20 mouse cellular contexts compared by ENCODE assay signal in the genomic region with DNA sequence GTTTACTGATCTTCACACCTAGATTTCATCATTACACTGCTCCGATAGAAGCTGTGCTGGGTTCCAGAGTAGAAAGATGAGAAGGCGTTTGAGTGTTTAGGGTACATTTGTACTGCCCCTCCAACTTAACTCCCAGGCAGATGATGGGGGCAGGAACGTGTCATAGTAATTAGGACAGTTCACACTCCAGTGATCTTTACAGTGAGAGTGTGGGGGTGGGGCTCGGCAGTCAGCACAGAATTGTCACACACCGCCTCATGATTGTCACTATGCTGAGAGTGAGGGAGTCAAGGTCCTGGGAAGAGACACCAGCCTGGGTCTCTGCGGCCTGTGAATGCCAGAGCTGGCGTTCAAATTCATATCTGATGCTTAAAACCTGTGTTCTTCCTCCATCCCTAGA.
"Had no signal": no experiment of that assay in that cellular context is flagged by ENCODE, and none has a peak within 500 bp of the region (broad histone marks: within the 10 kb centered on the region; RNA-seq: fewer than 3 reads in every experiment).

No protein-coding gene starts in this region.

- H3K4me3 ChIP-seq: intestine, embryonic 15.5 days; left cerebral cortex, adult 2 months; limb, embryonic 12.5 days; limb, embryonic 15.5 days; midbrain, embryonic 12.5 days; midbrain, embryonic 15.5 days; stomach, embryonic 15.5 days had no signal

- H3K4me1 ChIP-seq: intestine, embryonic 15.5 days; limb, embryonic 12.5 days; limb, embryonic 15.5 days; midbrain, embryonic 15.5 days; stomach, embryonic 15.5 days had no signal

- H3K4me2 ChIP-seq: intestine, embryonic 15.5 days; limb, embryonic 12.5 days; limb, embryonic 15.5 days; liver, embryonic 11.5 days; lung, embryonic 14.5 days; midbrain, embryonic 12.5 days; midbrain, embryonic 15.5 days; stomach, embryonic 15.5 days had no signal

- DNase-seq: kidney, adult 11 months; kidney, postnatal 25 days; layer of hippocampus, postnatal 36 days; liver, postnatal 0 days; lung, embryonic 14.5 days; right cerebral cortex, postnatal 25 days; spleen, adult 18-20 months; thymus, postnatal 25 days had no signal

- H3K36me3 ChIP-seq: intestine, embryonic 15.5 days; limb, embryonic 12.5 days; limb, embryonic 15.5 days; midbrain, embryonic 12.5 days; midbrain, embryonic 15.5 days; stomach, embryonic 15.5 days had no signal

- H3K27ac ChIP-seq: intestine, embryonic 15.5 days; kidney, postnatal 0 days; left cerebral cortex, adult 2 months; limb, embryonic 12.5 days; limb, embryonic 15.5 days; liver, embryonic 14.5 days; macrophage; midbrain, embryonic 12.5 days; midbrain, embryonic 15.5 days; stomach, embryonic 15.5 days had no signal

- H3K9me3 ChIP-seq: intestine, embryonic 15.5 days; limb, embryonic 12.5 days; limb, embryonic 15.5 days; midbrain, embryonic 12.5 days; midbrain, embryonic 15.5 days; stomach, embryonic 15.5 days had no signal

- ATAC-seq: intestine, embryonic 15.5 days; liver, postnatal 0 days; lung, postnatal 0 days; midbrain, embryonic 15.5 days had no signal

- H3K27me3 ChIP-seq: intestine, embryonic 15.5 days; limb, embryonic 15.5 days; midbrain, embryonic 12.5 days; midbrain, embryonic 15.5 days; stomach, embryonic 15.5 days had no signal

- H3K9ac ChIP-seq: intestine, embryonic 15.5 days; limb, embryonic 12.5 days; limb, embryonic 15.5 days; liver, embryonic 14.5 days; liver, postnatal 0 days; lung, embryonic 14.5 days; midbrain, embryonic 12.5 days; midbrain, embryonic 15.5 days; stomach, embryonic 15.5 days had no signal
